In genomic region chr14:101608519-101609368, GRCm38 (mm10) we compare ENCODE assay signal across 8 mouse cellular contexts. TPM values are rescaled to one million over a fixed set of nuclear protein-coding genes. Genes with fewer than 3 reads are reported as not detected.
DNase-seq lines count a peak whose midpoint lies in the region; ATAC-seq lines count a peak whose summit lies in the region.

Tbc1d4 (minus strand) TSS chr14:101609191.

- DNase-seq in NIH3T3 (ENCODE audit: low read depth), result peak; percentile 91
- peak; percentile 92 for DNase-seq in cerebellum, adult 9-11 months
- DNase-seq in frontal cortex, postnatal 14 days (ENCODE audit: low spot score in 2 of 2), result peak; percentile 41 to 57
- DNase-seq in layer of hippocampus, postnatal 36 days, result peak; percentile 67
- peak; percentile 88 for DNase-seq in lung, postnatal 25 days (ENCODE audit: low spot score)
- peak; percentile 81 for DNase-seq in retina, embryonic 14.5 days (ENCODE audit: low spot score)
- DNase-seq in thymus, postnatal 4 days, result peak; percentile 72

- WGBS in hindbrain, embryonic 12.5 days, result under 1% methylated on average over 61 of the region's 62 CpGs

- peak within 1 kb of the TSS; percentile 48; the same call in 1 of the 2 replicates for H3K27ac ChIP-seq in hindbrain, embryonic 12.5 days

- H3K4me3 ChIP-seq in hindbrain, embryonic 12.5 days, result peak within 1 kb of the TSS; percentile 77

- peaks cover 7% of the 10 kb centered on the region for H3K4me1 ChIP-seq in hindbrain, embryonic 12.5 days

- no peaks in the 10 kb centered on the region for H3K36me3 ChIP-seq in hindbrain, embryonic 12.5 days

- H3K9ac ChIP-seq in hindbrain, embryonic 12.5 days, result peak within 1 kb of the TSS; percentile 74

- H3K4me2 ChIP-seq in hindbrain, embryonic 12.5 days (replicated peaks), result peak within 1 kb of the TSS; percentile 92

- peaks cover 14% of the 10 kb centered on the region for H3K27me3 ChIP-seq in hindbrain, embryonic 12.5 days

- H3K9me3 ChIP-seq in hindbrain, embryonic 12.5 days (replicated peaks), result no peaks in the 10 kb centered on the region

- ATAC-seq in hindbrain, embryonic 12.5 days (ENCODE audit: low FRiP score), result peak; percentile 90

RNA-seq across cellular contexts. Expression of gene Tbc1d4, which starts in this region (rescaled TPM):
- polyA plus RNA-seq in hindbrain, embryonic 12.5 days (2016; fragmentation: Nextera tagmentation; extraction: Ambion mirVana), result 10.7 and 11.2 TPM in 2 replicates
- total RNA-seq in layer of hippocampus, postnatal 36 days (2021), result 10 to 100 TPM in 1 of 2 experiments, 1 to 10 TPM in 1; 9.2 to 10.9 TPM

Comparison
In these comparisons a context has a peak if more than half of its experiments do, and no peak if none do; other contexts are left out.
1. Peak in every context shown above with its lines: DNase-seq, ATAC-seq, H3K4me3 ChIP-seq and H3K27ac ChIP-seq.